Mouse (Mus musculus) testis, adult 2 months (tissue): ENCODE data around the gene Lpin1.

Experiments
- CTCF ChIP-seq: fragments of 200-500 bp; IDR thresholded peaks from 2 replicates; pipeline ENCODE4 v1.5.1; 2012; ENCODE audit warnings: low read depth, mild to moderate bottlenecking, inconsistent platforms, low read length, moderate library complexity; ENCODE audit not compliant: control insufficient read depth, insufficient read depth, insufficient replicate concordance
- POLR2A ChIP-seq: fragments of 200-500 bp; IDR thresholded peaks from 2 replicates; pipeline ENCODE4 v1.6.1; 2012; ENCODE audit warnings: low read depth, mild to moderate bottlenecking, inconsistent platforms, low read length, moderate library complexity; ENCODE audit not compliant: control insufficient read depth

- TF ChIP-seq CTCF (no peak), POLR2A (no peak)
Measured at GRCm38 (mm10) chr12:16504244-16504643, 106.5 kb downstream of the Lpin1 start.
